Mouse (Mus musculus): ENCODE measurements around the gene Drc7. TPM values are rescaled to one million over a fixed set of nuclear protein-coding genes. Genes with fewer than 3 reads are reported as not detected.

Gene Drc7
- polyA plus RNA-seq, 1 experiment = 2.6 TPM

GRCm38 (mm10) chr8:95076151-95076550 is 21.2 kb downstream of the Drc7 start:
- 94% methylated on average over 17 of the region's 17 CpGs for WGBS
- Histone ChIP-seq H3K27me3 (ENCODE audit: control insufficient read depth, insufficient read depth, low read length) (no peaks in the 10 kb centered on the region), H3K27ac (ENCODE audit: control insufficient read depth, insufficient read depth, low read length) (no peak overlapping the region), H3K36me3 (ENCODE audit: control insufficient read depth, insufficient read depth, low read length) (no peaks in the 10 kb centered on the region), H3K4me3 (ENCODE audit: control insufficient read depth, insufficient read depth, low read length) (no peak overlapping the region), H3K4me1 (replicated peaks; ENCODE audit: control insufficient read depth, insufficient read depth, low read length) (no peaks in the 10 kb centered on the region)
- TF ChIP-seq CTCF (IDR thresholded peaks at IDR 0.05; ENCODE audit: borderline replicate concordance, control insufficient read depth, extremely low read depth, insufficient read depth, low read length, poor library complexity) (no peak), POLR2A (IDR thresholded peaks at IDR 0.05; ENCODE audit: control insufficient read depth, extremely low read depth, insufficient read depth, low read length, poor library complexity) (no peak)
- DNase-seq = no peak

GRCm38 (mm10) chr8:95078055-95078454 is 23.2 kb downstream of the Drc7 start:
- Histone ChIP-seq H3K27ac (ENCODE audit: control insufficient read depth, insufficient read depth, low read length) (no peak overlapping the region), H3K36me3 (ENCODE audit: control insufficient read depth, insufficient read depth, low read length) (no peaks in the 10 kb centered on the region), H3K4me3 (ENCODE audit: control insufficient read depth, insufficient read depth, low read length) (no peak overlapping the region), H3K4me1 (replicated peaks; ENCODE audit: control insufficient read depth, insufficient read depth, low read length) (peaks cover 8% of the 10 kb centered on the region), H3K27me3 (ENCODE audit: control insufficient read depth, insufficient read depth, low read length) (no peaks in the 10 kb centered on the region)
- WGBS = 93% methylated on average over 3 of the region's 3 CpGs
- DNase-seq = no peak
- TF ChIP-seq POLR2A (IDR thresholded peaks at IDR 0.05; ENCODE audit: control insufficient read depth, extremely low read depth, insufficient read depth, low read length, poor library complexity) (no peak), CTCF (IDR thresholded peaks at IDR 0.05; ENCODE audit: borderline replicate concordance, control insufficient read depth, extremely low read depth, insufficient read depth, low read length, poor library complexity) (no peak)

- H3K27ac ChIP-seq (ENCODE audit: control insufficient read depth, insufficient read depth, low read length) = no peak overlapping the region
- TF ChIP-seq POLR2A (IDR thresholded peaks at IDR 0.05; ENCODE audit: control insufficient read depth, extremely low read depth, insufficient read depth, low read length, poor library complexity) = no peak
- no peak for TF ChIP-seq CTCF (IDR thresholded peaks at IDR 0.05; ENCODE audit: borderline replicate concordance, control insufficient read depth, extremely low read depth, insufficient read depth, low read length, poor library complexity)
- 95% methylated on average over 4 of the region's 4 CpGs for WGBS
- peaks cover 8% of the 10 kb centered on the region for H3K4me1 ChIP-seq (replicated peaks; ENCODE audit: control insufficient read depth, insufficient read depth, low read length)
- DNase-seq = no peak
- no peaks in the 10 kb centered on the region for H3K36me3 ChIP-seq (ENCODE audit: control insufficient read depth, insufficient read depth, low read length)
- no peak overlapping the region for H3K4me3 ChIP-seq (ENCODE audit: control insufficient read depth, insufficient read depth, low read length)
- H3K27me3 ChIP-seq (ENCODE audit: control insufficient read depth, insufficient read depth, low read length) = no peaks in the 10 kb centered on the region
These were observed 24.4 kb downstream of the Drc7 start for GRCm38 (mm10) chr8:95079305-95079704.

- WGBS = under 1% methylated on average over 47 of the region's 47 CpGs
- Histone ChIP-seq H3K36me3 (ENCODE audit: control insufficient read depth, insufficient read depth, low read length) (no peaks in the 10 kb centered on the region), H3K27me3 (ENCODE audit: control insufficient read depth, insufficient read depth, low read length) (no peaks in the 10 kb centered on the region), H3K27ac (ENCODE audit: control insufficient read depth, insufficient read depth, low read length) (peak within 1 kb of the TSS; percentile 56; the same call in 1 of the 2 replicates), H3K4me3 (ENCODE audit: control insufficient read depth, insufficient read depth, low read length) (peak within 1 kb of the TSS; percentile 94), H3K4me1 (replicated peaks; ENCODE audit: control insufficient read depth, insufficient read depth, low read length) (peaks cover 8% of the 10 kb centered on the region)
- TF ChIP-seq POLR2A (IDR thresholded peaks at IDR 0.05; ENCODE audit: control insufficient read depth, extremely low read depth, insufficient read depth, low read length, poor library complexity) (peak; percentile 84), CTCF (IDR thresholded peaks at IDR 0.05; ENCODE audit: borderline replicate concordance, control insufficient read depth, extremely low read depth, insufficient read depth, low read length, poor library complexity) (no peak)
- DNase-seq = peak; percentile 98
These were observed 25.8 kb downstream of the Drc7 start, which contains the start of gene Katnb1 for GRCm38 (mm10) chr8:95080381-95081341. Gene Katnb1, plus strand, starts transcription at chr8:95081186.

- peak overlapping the region; percentile 81 for H3K4me3 ChIP-seq (ENCODE audit: control insufficient read depth, insufficient read depth, low read length)
- peak; percentile 21 for DNase-seq
- TF ChIP-seq CTCF (IDR thresholded peaks at IDR 0.05; ENCODE audit: borderline replicate concordance, control insufficient read depth, extremely low read depth, insufficient read depth, low read length, poor library complexity) = no peak
- TF ChIP-seq POLR2A (IDR thresholded peaks at IDR 0.05; ENCODE audit: control insufficient read depth, extremely low read depth, insufficient read depth, low read length, poor library complexity) = no peak
- H3K27ac ChIP-seq (ENCODE audit: control insufficient read depth, insufficient read depth, low read length) = no peak overlapping the region
- H3K4me1 ChIP-seq (replicated peaks; ENCODE audit: control insufficient read depth, insufficient read depth, low read length) = peaks cover 8% of the 10 kb centered on the region
- H3K36me3 ChIP-seq (ENCODE audit: control insufficient read depth, insufficient read depth, low read length) = no peaks in the 10 kb centered on the region
- H3K27me3 ChIP-seq (ENCODE audit: control insufficient read depth, insufficient read depth, low read length) = no peaks in the 10 kb centered on the region
- 5% methylated on average over 11 of the region's 11 CpGs for WGBS
These were observed 26.7 kb downstream of the Drc7 start for GRCm38 (mm10) chr8:95081650-95082049.

GRCm38 (mm10) chr8:95084261-95084660 is 29.4 kb downstream of the Drc7 start:
- no peak for TF ChIP-seq CTCF (IDR thresholded peaks at IDR 0.05; ENCODE audit: borderline replicate concordance, control insufficient read depth, extremely low read depth, insufficient read depth, low read length, poor library complexity)
- no peak for TF ChIP-seq POLR2A (IDR thresholded peaks at IDR 0.05; ENCODE audit: control insufficient read depth, extremely low read depth, insufficient read depth, low read length, poor library complexity)
- Histone ChIP-seq H3K4me1 (replicated peaks; ENCODE audit: control insufficient read depth, insufficient read depth, low read length) (peaks cover 8% of the 10 kb centered on the region), H3K27ac (ENCODE audit: control insufficient read depth, insufficient read depth, low read length) (no peak overlapping the region), H3K4me3 (ENCODE audit: control insufficient read depth, insufficient read depth, low read length) (no peak overlapping the region), H3K36me3 (ENCODE audit: control insufficient read depth, insufficient read depth, low read length) (no peaks in the 10 kb centered on the region; the same call in 1 of the 2 replicates), H3K27me3 (ENCODE audit: control insufficient read depth, insufficient read depth, low read length) (no peaks in the 10 kb centered on the region)
- WGBS = 93% methylated on average over 4 of the region's 4 CpGs
- DNase-seq = no peak
